Comparison of ENCODE assay signal across 13 mouse cellular contexts in genomic region chr4:127233416-127234125, GRCm38 (mm10). TPM values are rescaled to one million over a fixed set of nuclear protein-coding genes. Genes with fewer than 3 reads are reported as not detected.
DNase-seq lines count a peak whose midpoint lies in the region; ATAC-seq and TF ChIP-seq lines count a peak whose summit lies in the region.
"Had no signal": no experiment of that assay in that cellular context is flagged by ENCODE, and none has a peak within 500 bp of the region (broad histone marks: within the 10 kb centered on the region; RNA-seq: fewer than 3 reads in every experiment).

No protein-coding gene starts in this region.

- H3K36me3 ChIP-seq in forebrain, embryonic 14.5 days (ENCODE audit: control insufficient read depth, insufficient read depth, low read length), result no peaks in the 10 kb centered on the region
- H3K36me3 ChIP-seq in forebrain, postnatal 0 days (ENCODE audit: insufficient read depth), result no peaks in the 10 kb centered on the region; the same call in 1 of the 2 replicates
- peaks cover 5% of the 10 kb centered on the region; the same call in 1 of the 2 replicates for H3K36me3 ChIP-seq in ES-E14 (ENCODE audit: control insufficient read depth, insufficient read depth, low read length, poor library complexity, severe bottlenecking)
- no peaks in the 10 kb centered on the region for H3K36me3 ChIP-seq in midbrain, embryonic 11.5 days (ENCODE audit: control insufficient read depth, insufficient read depth, low read length)
- H3K36me3 ChIP-seq: heart, embryonic 10.5 days had no signal

- in situ Hi-C loops in ES-E14 (cut with MboI; ENCODE audit: low sequenced_read_pairs in 2 of 2, unreplicated experiment in 2 of 2), result no loop called here

- no peaks in the 10 kb centered on the region for H3K27me3 ChIP-seq in forebrain, embryonic 14.5 days (replicated peaks; ENCODE audit: control insufficient read depth, insufficient read depth, low read length)
- no peaks in the 10 kb centered on the region for H3K27me3 ChIP-seq in forebrain, postnatal 0 days (ENCODE audit: insufficient read depth, low read length)
- peaks cover 9% of the 10 kb centered on the region for H3K27me3 ChIP-seq in midbrain, embryonic 11.5 days (ENCODE audit: control insufficient read depth, insufficient read depth, low read length)

- 94% methylated on average over 36 of the region's 40 CpGs for WGBS in forebrain, embryonic 14.5 days
- WGBS in forebrain, postnatal 0 days, result 92% methylated on average over 40 of the region's 40 CpGs
- 88% methylated on average over 40 of the region's 40 CpGs for WGBS in midbrain, embryonic 11.5 days
- 82% methylated on average over 40 of the region's 40 CpGs for WGBS in lung, adult 2 months

- no peak overlapping the region for H3K4me3 ChIP-seq in forebrain, embryonic 14.5 days (ENCODE audit: low read depth, low read length)
- H3K4me3 ChIP-seq in forebrain, postnatal 0 days (ENCODE audit: low read depth, low read length), result no peak overlapping the region
- peak overlapping the region; percentile 34 to 55; a peak in 3 of 4 replicates for H3K4me3 ChIP-seq in ES-E14 (ENCODE audit: insufficient read depth in 1 of 2, low read depth in 1 of 2, low read length in 2 of 2, poor library complexity in 1 of 2, severe bottlenecking in 1 of 2)
- H3K4me3 ChIP-seq in midbrain, embryonic 11.5 days (ENCODE audit: low read depth, low read length), result no peak overlapping the region
- H3K4me3 ChIP-seq in lung, adult 2 months (replicated peaks; ENCODE audit: extremely low read depth, low read depth, low read length), result no peak overlapping the region
- H3K4me3 ChIP-seq: gastrocnemius, adult 2 months; heart, embryonic 10.5 days had no signal

- no peak for TF ChIP-seq POLR2A in lung, adult 2 months (IDR thresholded peaks at IDR 0.05; ENCODE audit: borderline replicate concordance, extremely low read depth, low read depth, low read length)

- no peak for TF ChIP-seq CTCF in forebrain, postnatal 0 days (IDR thresholded peaks at IDR 0.05; ENCODE audit: low read depth)
- no peak for TF ChIP-seq CTCF in lung, adult 2 months (IDR thresholded peaks at IDR 0.05; ENCODE audit: insufficient read depth, low read length)

- ATAC-seq in forebrain, embryonic 14.5 days, result no peak
- ATAC-seq in forebrain, postnatal 0 days, result no peak
- ATAC-seq in midbrain, embryonic 11.5 days (ENCODE audit: low FRiP score), result peak; percentile 23; the same call in 1 of the 2 replicates

- no peak overlapping the region for H3K9ac ChIP-seq in forebrain, embryonic 14.5 days (ENCODE audit: low read length)
- no peak overlapping the region for H3K9ac ChIP-seq in forebrain, postnatal 0 days
- H3K9ac ChIP-seq in ES-E14 (ENCODE audit: insufficient read depth, low read depth, low read length, poor library complexity, severe bottlenecking), result peak overlapping the region; percentile 50
- H3K9ac ChIP-seq in midbrain, embryonic 11.5 days (ENCODE audit: low read length), result no peak overlapping the region
- H3K9ac ChIP-seq: lung, embryonic 14.5 days had no signal

- DNase-seq in forebrain, embryonic 14.5 days (ENCODE audit: low spot score), result no peak
- no peak for DNase-seq in forebrain, postnatal 0 days
- DNase-seq in ES-E14 (ENCODE audit: low read depth, low spot score), result no peak
- peak; percentile 60 to 67 for DNase-seq in cerebellum, postnatal 36 days
- DNase-seq in midbrain, embryonic 11.5 days (ENCODE audit: low spot score, missing footprints), result no peak
- no peak for DNase-seq in lung, adult 2 months
- DNase-seq in adrenal gland, adult 8-10 months, result no peak
- DNase-seq in urinary bladder, postnatal 14 days (ENCODE audit: low spot score), result no peak
- DNase-seq: B cell, adult 2 months; gastrocnemius, adult 2 months; heart, postnatal 36 days; lung, embryonic 14.5 days had no signal

- no peak overlapping the region for H3K4me2 ChIP-seq in forebrain, embryonic 14.5 days (ENCODE audit: low read length)
- no peak overlapping the region for H3K4me2 ChIP-seq in forebrain, postnatal 0 days (ENCODE audit: low read depth)
- H3K4me2 ChIP-seq in midbrain, embryonic 11.5 days, result no peak overlapping the region
- H3K4me2 ChIP-seq: lung, embryonic 14.5 days had no signal

- no peaks in the 10 kb centered on the region for H3K9me3 ChIP-seq in forebrain, embryonic 14.5 days (replicated peaks; ENCODE audit: control insufficient read depth, low read length)
- H3K9me3 ChIP-seq in forebrain, postnatal 0 days (ENCODE audit: low read length), result no peaks in the 10 kb centered on the region
- H3K9me3 ChIP-seq in ES-E14 (ENCODE audit: control insufficient read depth, insufficient read depth, low read depth, low read length), result no peaks in the 10 kb centered on the region
- H3K9me3 ChIP-seq in midbrain, embryonic 11.5 days (ENCODE audit: control insufficient read depth, low read length), result no peaks in the 10 kb centered on the region
- H3K9me3 ChIP-seq: heart, embryonic 10.5 days had no signal

- peaks cover 31% of the 10 kb centered on the region for H3K4me1 ChIP-seq in forebrain, embryonic 14.5 days (ENCODE audit: control insufficient read depth, insufficient read depth, low read length)
- peaks cover 18% of the 10 kb centered on the region for H3K4me1 ChIP-seq in forebrain, postnatal 0 days (ENCODE audit: insufficient read depth)
- peaks cover 3 to 14% of the 10 kb centered on the region in 2 experiments; a peak in 3 of 4 replicates for H3K4me1 ChIP-seq in ES-E14 (ENCODE audit: control insufficient read depth in 2 of 2, insufficient read depth in 2 of 2, low read length in 2 of 2, poor library complexity in 1 of 2)
- H3K4me1 ChIP-seq in midbrain, embryonic 11.5 days (ENCODE audit: control insufficient read depth, insufficient read depth, low read length), result peaks cover 20% of the 10 kb centered on the region
- 0 out of 2 replicates have a peak, but pooled peaks cover 2% of the 10 kb centered on the region for H3K4me1 ChIP-seq in lung, adult 2 months (ENCODE audit: control insufficient read depth, insufficient read depth, low read length)

- H3K27ac ChIP-seq in forebrain, embryonic 14.5 days (ENCODE audit: low read depth, low read length), result peak overlapping the region; percentile 81; the same call in 1 of the 2 replicates
- no peak overlapping the region for H3K27ac ChIP-seq in forebrain, postnatal 0 days (ENCODE audit: low read depth, low read length)
- no peak overlapping the region for H3K27ac ChIP-seq in ES-E14 (ENCODE audit: insufficient read depth, low read depth, low read length, poor library complexity, severe bottlenecking)
- no peak overlapping the region for H3K27ac ChIP-seq in midbrain, embryonic 11.5 days (ENCODE audit: low read depth, low read length)
- H3K27ac ChIP-seq: gastrocnemius, adult 2 months; heart, embryonic 10.5 days had no signal

TF ChIP-seq in ES-E14, 5 proteins besides CTCF, POLR2A, EP300 and RAD21:
- TF ChIP-seq HCFC1 (IDR thresholded peaks at IDR 0.05; ENCODE audit: borderline replicate concordance, insufficient read depth, low read length) (no peak), ZNF384 (IDR thresholded peaks at IDR 0.05; ENCODE audit: low read depth, low read length) (no peak), CHD2 (IDR thresholded peaks at IDR 0.05; ENCODE audit: low read depth, low read length) (no peak), ZC3H11A (IDR thresholded peaks at IDR 0.05; ENCODE audit: borderline replicate concordance, low read depth, low read length) (no peak), MAFK (IDR thresholded peaks at IDR 0.05; ENCODE audit: insufficient read depth, low read depth, low read length) (no peak)
TF ChIP-seq in ES-E14: peak in this region for 0.

RNA-seq across cellular contexts. Expression of gene Smim12, which starts 10.0 kb away (rescaled TPM):
- polyA plus RNA-seq in forebrain, embryonic 14.5 days (2014; fragmentation: Nextera tagmentation; extraction: Ambion mirVana), result 53.2 and 61.1 TPM in 2 replicates
- total RNA-seq in forebrain, postnatal 0 days (2014; rRNA removed), result 30.2 and 43.8 TPM in 2 replicates
- 61.4 and 64.8 TPM in 2 replicates for polyA plus RNA-seq in forebrain, postnatal 0 days (2015; fragmentation: Nextera tagmentation; extraction: Ambion mirVana)
- 50.2 and 72.6 TPM in 2 replicates for total RNA-seq in ES-E14 (2012; rRNA removed)
- 54.5 and 60.0 TPM in 2 replicates for polyA plus RNA-seq in midbrain, embryonic 11.5 days (2014; fragmentation: Nextera tagmentation; extraction: Ambion mirVana)
- 37.4 and 40.0 TPM in 2 replicates for polyA plus RNA-seq in lung, adult 2 months (2012; rRNA removed)
- total RNA-seq in adrenal gland, adult 8-10 months (2022), result 10 to 100 TPM; 58.8 to 73.0 (median 67.6) TPM

Comparison
In these comparisons a context has a peak if more than half of its experiments do, and no peak if none do; other contexts are left out.
1. DNase-seq: peak in cerebellum, postnatal 36 days (2 of 2); none in forebrain, embryonic 14.5 days (single experiment), forebrain, postnatal 0 days (single experiment), ES-E14 (single experiment), midbrain, embryonic 11.5 days (single experiment), lung, adult 2 months (single experiment), adrenal gland, adult 8-10 months (single experiment) and urinary bladder, postnatal 14 days (single experiment).
2. H3K4me3 ChIP-seq: peak in ES-E14 (2 of 2); none in forebrain, embryonic 14.5 days (single experiment), forebrain, postnatal 0 days (single experiment), midbrain, embryonic 11.5 days (single experiment) and lung, adult 2 months (single experiment).